Mouse (Mus musculus): ENCODE measurements around the gene Pam16. TPM values are rescaled to one million over a fixed set of nuclear protein-coding genes. Genes with fewer than 3 reads are reported as not detected.

Pam16 gene
- polyA plus RNA-seq, 1 experiment from 2014 or later = 117 TPM

- DNase-seq (ENCODE audit: low spot score) = no peak
- no peak overlapping the region for H3K9ac ChIP-seq (ENCODE audit: low read depth, low read length)
- H3K27me3 ChIP-seq (ENCODE audit: control insufficient read depth, insufficient read depth, low read length) = no peaks in the 10 kb centered on the region
- 0 out of 2 replicates have a peak, but pooled peaks cover 2% of the 10 kb centered on the region for H3K36me3 ChIP-seq (ENCODE audit: control insufficient read depth, insufficient read depth, low read length)
- H3K4me3 ChIP-seq (ENCODE audit: low read depth, low read length) = no peak overlapping the region
- H3K4me2 ChIP-seq (replicated peaks; ENCODE audit: low read depth, low read length) = no peak overlapping the region
- no peak for ATAC-seq (ENCODE audit: low FRiP score)
- H3K4me1 ChIP-seq (replicated peaks; ENCODE audit: control insufficient read depth, insufficient read depth, low read length) = no peaks in the 10 kb centered on the region
- H3K27ac ChIP-seq (ENCODE audit: low read depth, low read length) = no peak overlapping the region
- H3K9me3 ChIP-seq (ENCODE audit: control insufficient read depth, low read length) = no peaks in the 10 kb centered on the region
- WGBS = 67% methylated on average over 9 of the region's 9 CpGs
Measured at GRCm38 (mm10) chr16:4656571-4657081, 31.8 kb upstream of the Pam16 start.

DNA sequence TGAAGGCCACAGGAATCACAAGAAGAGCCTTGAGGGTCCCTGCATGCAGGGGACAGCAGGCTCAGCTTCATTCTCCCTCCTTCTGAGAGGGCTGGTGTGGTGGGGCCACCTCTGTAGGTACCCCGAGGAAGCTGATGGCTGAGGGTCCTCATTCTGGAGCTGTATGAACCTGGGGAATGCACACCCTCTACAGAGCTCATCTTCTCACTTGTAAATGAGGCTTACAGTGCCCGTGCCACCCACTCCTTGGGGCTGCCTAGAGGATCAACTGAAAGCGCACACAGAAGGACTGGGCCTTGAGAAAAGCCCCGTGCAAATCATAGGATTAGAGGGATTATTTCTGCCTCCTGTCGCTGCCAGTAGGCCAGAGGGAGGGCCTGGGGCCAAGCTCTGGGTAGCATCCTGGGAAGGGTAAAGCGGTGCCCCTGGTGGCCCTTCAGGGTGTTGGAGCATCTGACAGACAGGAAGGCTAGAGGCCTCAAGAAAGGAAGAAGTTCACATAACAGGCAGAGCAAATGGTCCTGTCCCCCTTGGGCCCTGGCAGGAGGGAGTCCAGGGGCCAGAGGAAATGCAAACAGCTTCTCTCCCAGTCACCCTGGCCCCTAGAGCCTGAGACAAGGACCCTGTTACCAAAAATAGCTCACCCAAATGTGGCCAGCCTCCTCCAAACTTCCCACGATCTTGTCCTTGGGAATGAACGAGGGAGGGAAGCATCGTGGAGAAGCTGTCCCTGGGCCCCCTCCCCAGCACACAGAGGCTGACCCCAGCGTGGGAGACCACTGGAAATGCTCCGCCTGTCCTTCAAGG, 31.2 kb upstream of the Pam16 start:
- Histone ChIP-seq H3K4me1 (replicated peaks; ENCODE audit: control insufficient read depth, insufficient read depth, low read length) (no peaks in the 10 kb centered on the region), H3K36me3 (ENCODE audit: control insufficient read depth, insufficient read depth, low read length) (0 out of 2 replicates have a peak, but pooled peaks cover 2% of the 10 kb centered on the region), H3K27me3 (ENCODE audit: control insufficient read depth, insufficient read depth, low read length) (no peaks in the 10 kb centered on the region), H3K4me2 (replicated peaks; ENCODE audit: low read depth, low read length) (no peak overlapping the region), H3K9me3 (ENCODE audit: control insufficient read depth, low read length) (no peaks in the 10 kb centered on the region), H3K4me3 (ENCODE audit: low read depth, low read length) (no peak overlapping the region), H3K27ac (ENCODE audit: low read depth, low read length) (no peak overlapping the region), H3K9ac (ENCODE audit: low read depth, low read length) (no peak overlapping the region)
- ATAC-seq (ENCODE audit: low FRiP score) (no peak), DNase-seq (ENCODE audit: low spot score) (no peak)
- 52% methylated on average over 11 of the region's 11 CpGs for WGBS

- WGBS = 61% methylated on average over 4 of the region's 4 CpGs
- Histone ChIP-seq H3K27ac (ENCODE audit: low read depth, low read length) (no peak overlapping the region), H3K36me3 (ENCODE audit: control insufficient read depth, insufficient read depth, low read length) (no peaks in the 10 kb centered on the region), H3K9ac (ENCODE audit: low read depth, low read length) (no peak overlapping the region), H3K4me2 (replicated peaks; ENCODE audit: low read depth, low read length) (no peak overlapping the region), H3K9me3 (ENCODE audit: control insufficient read depth, low read length) (no peaks in the 10 kb centered on the region), H3K27me3 (ENCODE audit: control insufficient read depth, insufficient read depth, low read length) (no peaks in the 10 kb centered on the region), H3K4me1 (replicated peaks; ENCODE audit: control insufficient read depth, insufficient read depth, low read length) (no peaks in the 10 kb centered on the region), H3K4me3 (ENCODE audit: low read depth, low read length) (no peak overlapping the region)
- ATAC-seq (ENCODE audit: low FRiP score) (no peak), DNase-seq (ENCODE audit: low spot score) (no peak)
Measured at GRCm38 (mm10) chr16:4655251-4655734, 30.5 kb upstream of the Pam16 start.

- no peak overlapping the region for H3K27ac ChIP-seq (ENCODE audit: low read depth, low read length)
- H3K4me3 ChIP-seq (ENCODE audit: low read depth, low read length) = no peak overlapping the region
- no peak overlapping the region for H3K9ac ChIP-seq (ENCODE audit: low read depth, low read length)
- H3K9me3 ChIP-seq (ENCODE audit: control insufficient read depth, low read length) = no peaks in the 10 kb centered on the region
- WGBS = 82% methylated on average over 10 of the region's 10 CpGs
- no peak overlapping the region for H3K4me2 ChIP-seq (replicated peaks; ENCODE audit: low read depth, low read length)
- no peaks in the 10 kb centered on the region for H3K36me3 ChIP-seq (ENCODE audit: control insufficient read depth, insufficient read depth, low read length)
- H3K27me3 ChIP-seq (ENCODE audit: control insufficient read depth, insufficient read depth, low read length) = no peaks in the 10 kb centered on the region
- DNase-seq (ENCODE audit: low spot score) = no peak
- H3K4me1 ChIP-seq (replicated peaks; ENCODE audit: control insufficient read depth, insufficient read depth, low read length) = no peaks in the 10 kb centered on the region
- ATAC-seq (ENCODE audit: low FRiP score) = no peak
Measured at GRCm38 (mm10) chr16:4654706-4655105, 29.9 kb upstream of the Pam16 start.

DNA sequence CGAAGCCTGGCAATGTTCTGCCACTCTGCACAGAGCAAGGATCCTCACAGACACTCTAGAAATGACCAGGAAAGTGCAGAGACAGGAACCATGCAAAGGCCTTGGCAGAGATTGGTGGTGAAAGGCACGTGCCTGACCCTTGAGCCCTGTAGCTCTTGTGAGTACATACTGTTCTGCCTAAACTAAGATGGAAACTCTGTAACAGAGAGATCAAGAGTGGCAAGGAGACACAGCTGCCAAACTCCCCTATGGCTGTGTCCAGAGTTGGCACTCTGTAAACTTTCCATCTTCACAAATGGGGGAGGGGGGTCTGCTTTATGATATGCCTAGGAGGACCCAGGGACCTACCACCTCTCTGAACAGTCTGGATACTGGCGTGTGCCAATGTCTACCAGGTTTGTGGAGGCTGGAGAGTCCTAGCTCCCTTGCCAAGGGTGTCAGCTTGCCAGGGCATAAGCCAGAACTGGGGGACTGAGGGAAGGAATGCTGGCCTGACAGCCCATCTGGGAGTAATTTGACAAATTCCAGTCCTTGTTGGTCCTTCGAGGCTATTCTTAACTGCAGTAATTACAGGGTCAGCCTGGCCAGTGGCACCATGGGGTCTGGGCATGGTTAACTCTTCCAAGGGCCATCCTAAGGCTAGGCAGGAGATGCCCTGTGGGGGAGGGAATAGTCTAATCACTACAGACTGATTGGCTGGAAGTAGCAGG, 28.1 kb upstream of the Pam16 start:
- no peaks in the 10 kb centered on the region for H3K9me3 ChIP-seq (ENCODE audit: control insufficient read depth, low read length)
- DNase-seq (ENCODE audit: low spot score) (no peak), ATAC-seq (ENCODE audit: low FRiP score) (no peak)
- H3K4me1 ChIP-seq (replicated peaks; ENCODE audit: control insufficient read depth, insufficient read depth, low read length) = no peaks in the 10 kb centered on the region
- WGBS = 79% methylated on average over 4 of the region's 4 CpGs
- H3K9ac ChIP-seq (ENCODE audit: low read depth, low read length) = no peak overlapping the region
- no peaks in the 10 kb centered on the region for H3K36me3 ChIP-seq (ENCODE audit: control insufficient read depth, insufficient read depth, low read length)
- H3K27me3 ChIP-seq (ENCODE audit: control insufficient read depth, insufficient read depth, low read length) = no peaks in the 10 kb centered on the region
- no peak overlapping the region for H3K4me3 ChIP-seq (ENCODE audit: low read depth, low read length)
- H3K4me2 ChIP-seq (replicated peaks; ENCODE audit: low read depth, low read length) = no peak overlapping the region
- H3K27ac ChIP-seq (ENCODE audit: low read depth, low read length) = no peak overlapping the region

GRCm38 (mm10) chr16:4651624-4652023, 26.8 kb upstream of the Pam16 start:
- no peak overlapping the region for H3K4me3 ChIP-seq (ENCODE audit: low read depth, low read length)
- H3K27ac ChIP-seq (ENCODE audit: low read depth, low read length) = no peak overlapping the region
- no peak overlapping the region for H3K9ac ChIP-seq (ENCODE audit: low read depth, low read length)
- no peaks in the 10 kb centered on the region for H3K9me3 ChIP-seq (ENCODE audit: control insufficient read depth, low read length)
- no peaks in the 10 kb centered on the region for H3K4me1 ChIP-seq (replicated peaks; ENCODE audit: control insufficient read depth, insufficient read depth, low read length)
- no peaks in the 10 kb centered on the region for H3K27me3 ChIP-seq (ENCODE audit: control insufficient read depth, insufficient read depth, low read length)
- 62% methylated on average over 7 of the region's 7 CpGs for WGBS
- no peak for ATAC-seq (ENCODE audit: low FRiP score)
- no peaks in the 10 kb centered on the region for H3K36me3 ChIP-seq (ENCODE audit: control insufficient read depth, insufficient read depth, low read length)
- DNase-seq (ENCODE audit: low spot score) = peak; percentile 29
- no peak overlapping the region for H3K4me2 ChIP-seq (replicated peaks; ENCODE audit: low read depth, low read length)

GRCm38 (mm10) chr16:4651081-4651480, 26.3 kb upstream of the Pam16 start:
- no peaks in the 10 kb centered on the region for H3K4me1 ChIP-seq (replicated peaks; ENCODE audit: control insufficient read depth, insufficient read depth, low read length)

DNA sequence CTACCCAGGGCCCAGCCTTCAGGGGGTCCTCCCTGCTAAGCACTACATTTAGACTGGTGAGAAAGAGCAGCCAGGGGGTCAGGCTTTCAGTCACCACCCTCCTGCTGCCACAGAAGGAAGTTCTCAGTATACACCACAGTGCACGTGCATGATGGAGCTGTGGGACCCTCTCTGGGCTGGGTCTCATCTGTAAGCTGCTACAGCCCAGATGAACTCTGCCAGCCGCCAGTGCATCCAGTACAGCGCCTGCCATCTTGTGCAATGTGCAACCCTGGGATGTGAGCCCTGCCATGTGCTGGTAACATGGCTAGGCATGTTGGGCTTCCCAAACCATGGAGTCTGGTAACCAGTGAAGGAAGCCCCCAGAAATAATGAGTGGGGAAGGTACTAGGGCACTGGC, 25.4 kb upstream of the Pam16 start:
- no peak overlapping the region for H3K4me2 ChIP-seq (replicated peaks; ENCODE audit: low read depth, low read length)
- H3K9ac ChIP-seq (ENCODE audit: low read depth, low read length) = no peak overlapping the region
- ATAC-seq (ENCODE audit: low FRiP score) (no peak), DNase-seq (ENCODE audit: low spot score) (no peak)
- H3K27me3 ChIP-seq (ENCODE audit: control insufficient read depth, insufficient read depth, low read length) = no peaks in the 10 kb centered on the region
- no peaks in the 10 kb centered on the region for H3K9me3 ChIP-seq (ENCODE audit: control insufficient read depth, low read length)
- 88% methylated on average over 3 of the region's 3 CpGs for WGBS
- H3K36me3 ChIP-seq (ENCODE audit: control insufficient read depth, insufficient read depth, low read length) = no peaks in the 10 kb centered on the region
- no peaks in the 10 kb centered on the region for H3K4me1 ChIP-seq (replicated peaks; ENCODE audit: control insufficient read depth, insufficient read depth, low read length)
- H3K27ac ChIP-seq (ENCODE audit: low read depth, low read length) = no peak overlapping the region
- H3K4me3 ChIP-seq (ENCODE audit: low read depth, low read length) = no peak overlapping the region

More at GRCm38 (mm10) chr16:4651081-4651480, 26.3 kb upstream of the Pam16 start:
- ATAC-seq (ENCODE audit: low FRiP score) (no peak), DNase-seq (ENCODE audit: low spot score) (no peak)
- no peaks in the 10 kb centered on the region for H3K36me3 ChIP-seq (ENCODE audit: control insufficient read depth, insufficient read depth, low read length)
- H3K9me3 ChIP-seq (ENCODE audit: control insufficient read depth, low read length) = no peaks in the 10 kb centered on the region
- no peak overlapping the region for H3K27ac ChIP-seq (ENCODE audit: low read depth, low read length)
- 86% methylated on average over 1 of the region's 1 CpGs for WGBS
- H3K4me3 ChIP-seq (ENCODE audit: low read depth, low read length) = no peak overlapping the region
- no peaks in the 10 kb centered on the region for H3K27me3 ChIP-seq (ENCODE audit: control insufficient read depth, insufficient read depth, low read length)
- H3K9ac ChIP-seq (ENCODE audit: low read depth, low read length) = no peak overlapping the region
- no peak overlapping the region for H3K4me2 ChIP-seq (replicated peaks; ENCODE audit: low read depth, low read length)

Data from hindbrain, embryonic 11.5 days (tissue).